Comparison of ENCODE assay signal across 17 mouse cellular contexts in genomic region chr11:79788251-79788741, GRCm38 (mm10).
DNase-seq lines count a peak whose midpoint lies in the region; TF ChIP-seq lines count a peak whose summit lies in the region.
"Had no signal": no experiment of that assay in that cellular context is flagged by ENCODE, and none has a peak within 500 bp of the region (broad histone marks: within the 10 kb centered on the region; RNA-seq: fewer than 3 reads in every experiment).

No protein-coding gene starts in this region.

- WGBS in kidney, adult 2 months = 58% methylated on average over 3 of the region's 3 CpGs
- WGBS in limb, embryonic 10.5 days = 87% methylated on average over 3 of the region's 3 CpGs
- WGBS in cerebellum, adult 2 months = 48% methylated on average over 3 of the region's 3 CpGs

- H3K9me3 ChIP-seq in limb, embryonic 10.5 days (replicated peaks) = no peaks in the 10 kb centered on the region
- H3K9me3 ChIP-seq: embryonic facial prominence, embryonic 12.5 days had no signal

- no peaks in the 10 kb centered on the region for H3K36me3 ChIP-seq in kidney, adult 2 months (ENCODE audit: control insufficient read depth, insufficient read depth, low read length)
- H3K36me3 ChIP-seq in limb, embryonic 10.5 days = no peaks in the 10 kb centered on the region
- H3K36me3 ChIP-seq: embryonic facial prominence, embryonic 12.5 days had no signal

- H3K27ac ChIP-seq in kidney, adult 2 months (ENCODE audit: insufficient read depth, low read depth, low read length) = peak overlapping the region; percentile 17
- H3K27ac ChIP-seq in limb, embryonic 10.5 days = peak overlapping the region; percentile 59; the same call in 1 of the 2 replicates
- no peak overlapping the region for H3K27ac ChIP-seq in cerebellum, adult 2 months (ENCODE audit: insufficient read depth, low read length)
- H3K27ac ChIP-seq: embryonic facial prominence, embryonic 12.5 days; kidney, postnatal 0 days had no signal

- TF ChIP-seq POLR2A in kidney, adult 2 months (IDR thresholded peaks at IDR 0.05; ENCODE audit: low read depth, low read length) = no peak
- TF ChIP-seq POLR2A in cerebellum, adult 2 months (IDR thresholded peaks at IDR 0.05; ENCODE audit: borderline replicate concordance, insufficient read depth, low read length) = no peak

- DNase-seq in gastrocnemius, postnatal 25 days = peak; percentile 53
- no peak for DNase-seq in gastrocnemius, postnatal 4 days (ENCODE audit: low spot score in 2 of 2)
- peak; percentile 82 for DNase-seq in kidney, adult 2 months
- no peak for DNase-seq in kidney, postnatal 4 days
- peak; percentile 55 to 69 for DNase-seq in kidney, adult 8-10 months
- DNase-seq in limb, embryonic 10.5 days (ENCODE audit: low spot score) = no peak
- no peak for DNase-seq in cerebellum, adult 2 months
- no peak for DNase-seq in layer of hippocampus, postnatal 14 days (ENCODE audit: low spot score in 2 of 2)
- DNase-seq: B cell, adult 2 months; cerebellum, postnatal 36 days; heart, postnatal 36 days; lung, adult 2 months; lung, postnatal 4 days; right cerebral cortex, postnatal 25 days had no signal

- TF ChIP-seq CTCF in kidney, adult 2 months (conservative IDR thresholded peaks at IDR 0.05; ENCODE audit: insufficient read depth, insufficient read length, low read depth, low read length) = no peak; the same call in 1 of the 2 replicates
- TF ChIP-seq CTCF in cerebellum, adult 2 months (IDR thresholded peaks at IDR 0.05; ENCODE audit: borderline replicate concordance, insufficient read depth, low read depth, low read length) = no peak

- H3K4me1 ChIP-seq in kidney, adult 2 months (ENCODE audit: control insufficient read depth, insufficient read depth, low read length) = peaks cover 22% of the 10 kb centered on the region
- peaks cover 37% of the 10 kb centered on the region for H3K4me1 ChIP-seq in limb, embryonic 10.5 days
- H3K4me1 ChIP-seq in cerebellum, adult 2 months (ENCODE audit: control insufficient read depth, insufficient read depth, low read length) = no peaks in the 10 kb centered on the region

- H3K27me3 ChIP-seq in kidney, adult 2 months (replicated peaks; ENCODE audit: control insufficient read depth, insufficient read depth, low read length) = no peaks in the 10 kb centered on the region
- no peaks in the 10 kb centered on the region for H3K27me3 ChIP-seq in limb, embryonic 10.5 days (ENCODE audit: low read depth, poor library complexity, severe bottlenecking)
- no peaks in the 10 kb centered on the region for H3K27me3 ChIP-seq in cerebellum, adult 2 months (ENCODE audit: control insufficient read depth, insufficient read depth, low read length)
- H3K27me3 ChIP-seq: embryonic facial prominence, embryonic 12.5 days; Patski had no signal

- no peak overlapping the region for H3K4me3 ChIP-seq in kidney, adult 2 months (ENCODE audit: insufficient read depth, low read depth, low read length)
- H3K4me3 ChIP-seq in limb, embryonic 10.5 days = no peak overlapping the region
- no peak overlapping the region for H3K4me3 ChIP-seq in cerebellum, adult 2 months (replicated peaks; ENCODE audit: insufficient read depth, low read depth, low read length)
- H3K4me3 ChIP-seq: embryonic facial prominence, embryonic 12.5 days had no signal

Comparison
In these comparisons a context has a peak if more than half of its experiments do, and no peak if none do; other contexts are left out.
1. DNase-seq: peak in gastrocnemius, postnatal 25 days (single experiment), kidney, adult 2 months (single experiment) and kidney, adult 8-10 months (2 of 2); none in gastrocnemius, postnatal 4 days (0 of 2), kidney, postnatal 4 days (0 of 2), limb, embryonic 10.5 days (single experiment), cerebellum, adult 2 months (0 of 2) and layer of hippocampus, postnatal 14 days (0 of 2).